ENCODE assay signal across 8 mouse cellular contexts in the genomic region with DNA sequence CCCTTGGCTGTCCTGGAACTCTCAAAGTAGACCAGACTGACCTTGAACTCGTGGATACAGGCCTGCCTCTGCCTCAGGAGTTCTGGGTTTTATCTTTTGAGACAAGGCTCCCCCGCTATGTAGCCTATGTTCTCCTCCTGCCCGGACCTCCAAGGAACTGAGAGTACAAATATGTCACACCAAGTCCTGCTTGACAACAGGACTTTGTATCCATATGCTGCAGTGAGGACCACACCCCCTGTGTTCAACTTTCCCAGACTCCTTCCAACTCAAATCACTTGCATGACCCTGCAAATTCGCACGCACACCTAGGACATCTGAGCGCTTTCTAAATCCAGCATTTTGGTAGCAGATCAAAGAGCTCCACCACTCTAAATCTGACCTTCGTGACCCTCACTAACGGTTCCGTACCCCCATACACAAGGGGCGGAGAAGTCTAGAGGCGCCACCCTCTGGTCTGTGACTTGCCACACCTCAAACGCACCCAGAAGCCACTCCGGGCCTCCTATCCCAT. TPM values are rescaled to one million over a fixed set of nuclear protein-coding genes. Genes with fewer than 3 reads are reported as not detected.
DNase-seq lines count a peak whose midpoint lies in the region; ATAC-seq and TF ChIP-seq lines count a peak whose summit lies in the region.

No protein-coding gene starts in this region.

- peak; percentile 15 for DNase-seq in embryo, embryonic 10 days (ENCODE audit: low spot score)
- DNase-seq in embryo, embryonic 9.5 days (ENCODE audit: extremely low spot score): no peak
- DNase-seq in forelimb bud, embryonic 11.5 days (ENCODE audit: low read depth, low spot score): peak; percentile 31
- no peak for DNase-seq in spleen, adult 12 weeks (ENCODE audit: low spot score)
- no peak for DNase-seq in gastrocnemius, adult 8-10 months (ENCODE audit: low spot score in 2 of 2)
- no peak for DNase-seq in urinary bladder, postnatal 14 days (ENCODE audit: low spot score)

- TF ChIP-seq CTCF in E14TG2a.4 (conservative IDR thresholded peaks at IDR 0.05; ENCODE audit: low read length): no peak

- H3K36me3 ChIP-seq in E14TG2a.4 (ENCODE audit: insufficient read depth, low read length): no peaks in the 10 kb centered on the region
- H3K36me3 ChIP-seq in liver, embryonic 16.5 days (ENCODE audit: control insufficient read depth, insufficient read depth): no peaks in the 10 kb centered on the region

- H3K27ac ChIP-seq in liver, embryonic 16.5 days (ENCODE audit: low read length): peak overlapping the region; percentile 41; the same call in 1 of the 2 replicates

- 19% methylated on average over 13 of the region's 13 CpGs for WGBS in liver, embryonic 16.5 days (ENCODE audit: insufficient replicate concordance)

- H3K9me3 ChIP-seq in E14TG2a.4 (ENCODE audit: low read length): no peaks in the 10 kb centered on the region
- no peaks in the 10 kb centered on the region for H3K9me3 ChIP-seq in liver, embryonic 16.5 days (replicated peaks; ENCODE audit: control insufficient read depth, low read length)

- ATAC-seq in liver, embryonic 16.5 days (ENCODE audit: low read depth): peak; percentile 77

- no peak overlapping the region for H3K9ac ChIP-seq in liver, embryonic 16.5 days (ENCODE audit: low read depth, low read length)

- peaks cover 55% of the 10 kb centered on the region for H3K27me3 ChIP-seq in E14TG2a.4 (ENCODE audit: insufficient read depth, low read length)
- H3K27me3 ChIP-seq in liver, embryonic 16.5 days (ENCODE audit: control insufficient read depth, insufficient read depth, low read depth, low read length): peaks cover 43% of the 10 kb centered on the region

- H3K4me3 ChIP-seq in E14TG2a.4 (replicated peaks; ENCODE audit: low read length): peak overlapping the region; percentile 76
- peak overlapping the region; percentile 65 for H3K4me3 ChIP-seq in liver, embryonic 16.5 days (ENCODE audit: low read depth, low read length)

- H3K4me2 ChIP-seq in liver, embryonic 16.5 days (ENCODE audit: low read depth, low read length): peak overlapping the region; percentile 80

- peaks cover 56% of the 10 kb centered on the region for H3K4me1 ChIP-seq in E14TG2a.4 (replicated peaks; ENCODE audit: low read depth, low read length)
- peaks cover 24% of the 10 kb centered on the region for H3K4me1 ChIP-seq in liver, embryonic 16.5 days (ENCODE audit: control insufficient read depth, low read depth, low read length)

RNA-seq across cellular contexts. Expression of a gene that starts 0.3 kb away (rescaled TPM):
- 19.0 and 19.2 TPM in 2 replicates for polyA plus RNA-seq in liver, embryonic 16.5 days (2015; fragmentation: Nextera tagmentation; extraction: Ambion mirVana)
- total RNA-seq in gastrocnemius, adult 8-10 months (2022): not detected

RNA-seq across cellular contexts. Expression of a gene that starts 11.2 kb away (rescaled TPM):
- 9.0 and 9.9 TPM in 2 replicates for polyA plus RNA-seq in liver, embryonic 16.5 days (2015; fragmentation: Nextera tagmentation; extraction: Ambion mirVana)
- total RNA-seq in gastrocnemius, adult 8-10 months (2022): 10 to 100 TPM in 2 of 4 experiments, 1 to 10 TPM in 2; 8.9 to 10.5 (median 9.9) TPM

RNA-seq across cellular contexts. Expression of a gene that starts 37.4 kb away (rescaled TPM):
- 1.1 TPM in 1 of 2 replicates, not detected in the other for polyA plus RNA-seq in liver, embryonic 16.5 days (2015; fragmentation: Nextera tagmentation; extraction: Ambion mirVana)
- not detected for total RNA-seq in gastrocnemius, adult 8-10 months (2022)

RNA-seq across cellular contexts. Expression of a gene that starts 40.1 kb away (rescaled TPM):
- 51.2 and 52.5 TPM in 2 replicates for polyA plus RNA-seq in liver, embryonic 16.5 days (2015; fragmentation: Nextera tagmentation; extraction: Ambion mirVana)
- 100 to 1,000 TPM; 108 to 127 (median 111) TPM for total RNA-seq in gastrocnemius, adult 8-10 months (2022)

RNA-seq across cellular contexts. Expression of a gene that starts 43.9 kb away (rescaled TPM):
- polyA plus RNA-seq in liver, embryonic 16.5 days (2015; fragmentation: Nextera tagmentation; extraction: Ambion mirVana): 0.32 TPM in 1 of 2 replicates, not detected in the other
- total RNA-seq in gastrocnemius, adult 8-10 months (2022): not detected

Comparison
In these comparisons a context has a peak if more than half of its experiments do, and no peak if none do; other contexts are left out.
1. DNase-seq: peak in embryo, embryonic 10 days (single experiment) and forelimb bud, embryonic 11.5 days (single experiment); none in embryo, embryonic 9.5 days (single experiment), spleen, adult 12 weeks (single experiment), gastrocnemius, adult 8-10 months (0 of 2) and urinary bladder, postnatal 14 days (single experiment).